Mouse (Mus musculus) intestine, embryonic 14.5 days (tissue): Measurements from ENCODE around the gene Pnpla1. TPM values are rescaled to one million over a fixed set of nuclear protein-coding genes. Genes with fewer than 3 reads are reported as not detected.

ENCODE experiments used
- ATAC-seq: fragments of 200-750 bp; cut with Nextera tagmentation; replicated peaks from 2 replicates; pipeline ENCODE4 v1.8.0; 2017; ENCODE audit warnings: low read depth, moderate number of reproducible peaks, moderate TSS enrichment, moderate library complexity; ENCODE audit not compliant: low FRiP score, low TSS enrichment
- DNase-seq: peaks from one replicate; pipeline ENCODE4 v3.0.0-alpha.2; 2018; ENCODE audit warnings: low spot score
- H3K27ac ChIP-seq: fragments of 300-500 bp; sonication (generic); 2 replicates; pipeline ENCODE4 v1.5.1; 2014; ENCODE audit warnings: low read depth, mild to moderate bottlenecking, control low read depth
- H3K27me3 ChIP-seq: fragments of 300-500 bp; sonication (generic); replicated peaks from 2 replicates; pipeline ENCODE4 v1.6.1; 2014; ENCODE audit warnings: low read length, control low read depth; ENCODE audit not compliant: control insufficient read depth, insufficient read depth
- H3K36me3 ChIP-seq: fragments of 300-500 bp; sonication (generic); 2 replicates; pipeline ENCODE4 v1.6.1; 2014; ENCODE audit warnings: low read length, control low read depth; ENCODE audit not compliant: control insufficient read depth, insufficient read depth
- H3K4me1 ChIP-seq: fragments of 300-500 bp; sonication (generic); replicated peaks from 2 replicates; pipeline ENCODE4 v1.6.1; 2014; ENCODE audit warnings: low read length, control low read depth, mixed read lengths; ENCODE audit not compliant: control insufficient read depth, insufficient read depth
- H3K4me2 ChIP-seq: fragments of 300-500 bp; sonication (generic); 2 replicates; pipeline ENCODE4 v1.6.1; 2014; ENCODE audit warnings: low read length
- H3K4me3 ChIP-seq: fragments of 300-500 bp; sonication (generic); 2 replicates; pipeline ENCODE4 v1.5.1; 2014; ENCODE audit warnings: low read depth, low read length, control low read depth, mixed read lengths
- H3K9ac ChIP-seq: fragments of 300-500 bp; sonication (generic); 2 replicates; pipeline ENCODE4 v1.6.1; 2014; ENCODE audit warnings: mild to moderate bottlenecking, low read length
- H3K9me3 ChIP-seq: fragments of 300-500 bp; sonication (generic); 2 replicates; pipeline ENCODE4 v1.6.1; 2016; ENCODE audit warnings: low read length, control low read depth; ENCODE audit not compliant: control insufficient read depth
- WGBS: fragments of 180-500 bp; shearing (Covaris S2); extraction: QIAGEN DNeasy Blood & Tissue Kit; methylation state at CpG from one replicate; pipeline ENCODE4 v1.1.7; 2014; 5-methylcytosine and 5-hydroxymethylcytosine counted together
- polyA plus RNA-seq: library from polyadenylated mRNA; unstranded; fragments of >200 nt; fragmentation: Nextera tagmentation; extraction: Ambion mirVana; gene quantifications from 2 replicates; pipeline ENCODE4 v1.2.1, GENCODE M21; 2014

Gene Pnpla1
- polyA plus RNA-seq, 1 experiment from 2014 or later: 0.76 TPM

- Histone ChIP-seq H3K27ac (no peak overlapping the region), H3K36me3 (peaks cover 96% of the 10 kb centered on the region), H3K9me3 (no peaks in the 10 kb centered on the region), H3K4me2 (no peak overlapping the region), H3K4me3 (no peak overlapping the region), H3K9ac (no peak overlapping the region), H3K4me1 (no peaks in the 10 kb centered on the region), H3K27me3 (no peaks in the 10 kb centered on the region)
- 85% methylated on average over 2 of the region's 2 CpGs for WGBS
- ATAC-seq (no peak), DNase-seq (no peak)
Measured at GRCm38 (mm10) chr17:28820189-28820588, 38.0 kb upstream of the Pnpla1 start.

GRCm38 (mm10) chr17:28823004-28823745 lies 35.0 kb upstream of the Pnpla1 start:
- H3K9ac ChIP-seq: no peak overlapping the region
- no peaks in the 10 kb centered on the region for H3K4me1 ChIP-seq
- 93% methylated on average over 13 of the region's 13 CpGs for WGBS
- H3K9me3 ChIP-seq: no peaks in the 10 kb centered on the region
- H3K4me2 ChIP-seq: no peak overlapping the region
- no peak overlapping the region for H3K27ac ChIP-seq
- H3K27me3 ChIP-seq: no peaks in the 10 kb centered on the region
- H3K36me3 ChIP-seq: peaks cover 99% of the 10 kb centered on the region
- ATAC-seq (no peak), DNase-seq (no peak)
- H3K4me3 ChIP-seq: no peak overlapping the region

- peaks cover 99% of the 10 kb centered on the region for H3K36me3 ChIP-seq
- H3K27me3 ChIP-seq: no peaks in the 10 kb centered on the region
- DNase-seq: no peak
- no peak overlapping the region for H3K27ac ChIP-seq
- no peaks in the 10 kb centered on the region for H3K4me1 ChIP-seq
- H3K4me3 ChIP-seq: no peak overlapping the region
- ATAC-seq: no peak
- H3K4me2 ChIP-seq: no peak overlapping the region
- H3K9me3 ChIP-seq: no peaks in the 10 kb centered on the region
- WGBS: 88% methylated on average over 11 of the region's 11 CpGs
- no peak overlapping the region for H3K9ac ChIP-seq
Measured at GRCm38 (mm10) chr17:28823749-28824148, 34.5 kb upstream of the Pnpla1 start.

- Histone ChIP-seq H3K9ac (no peak overlapping the region), H3K27me3 (no peaks in the 10 kb centered on the region), H3K4me3 (no peak overlapping the region), H3K4me1 (no peaks in the 10 kb centered on the region), H3K4me2 (no peak overlapping the region), H3K36me3 (peaks cover 100% of the 10 kb centered on the region), H3K9me3 (no peaks in the 10 kb centered on the region), H3K27ac (no peak overlapping the region)
- DNase-seq: no peak
- ATAC-seq: no peak
- WGBS: 76% methylated on average over 6 of the region's 6 CpGs
Measured at GRCm38 (mm10) chr17:28824896-28825295, 33.3 kb upstream of the Pnpla1 start.

GRCm38 (mm10) chr17:28825359-28826041 lies 32.7 kb upstream of the Pnpla1 start:
- Histone ChIP-seq H3K9me3 (no peaks in the 10 kb centered on the region), H3K27me3 (no peaks in the 10 kb centered on the region), H3K9ac (no peak overlapping the region), H3K4me3 (no peak overlapping the region), H3K4me1 (no peaks in the 10 kb centered on the region), H3K36me3 (peaks cover 100% of the 10 kb centered on the region), H3K27ac (no peak overlapping the region), H3K4me2 (no peak overlapping the region)
- ATAC-seq: no peak
- DNase-seq: no peak
- WGBS: 76% methylated on average over 6 of the region's 6 CpGs

- WGBS: 81% methylated on average over 8 of the region's 8 CpGs
Measured at GRCm38 (mm10) chr17:28827665-28828231, 30.5 kb upstream of the Pnpla1 start.

GRCm38 (mm10) chr17:28829120-28829519 lies 29.1 kb upstream of the Pnpla1 start:
- no peaks in the 10 kb centered on the region for H3K27me3 ChIP-seq
- H3K4me2 ChIP-seq: no peak overlapping the region
- H3K9me3 ChIP-seq: no peaks in the 10 kb centered on the region
- peaks cover 100% of the 10 kb centered on the region for H3K36me3 ChIP-seq
- ATAC-seq (no peak), DNase-seq (no peak)
- no peak overlapping the region for H3K9ac ChIP-seq
- no peak overlapping the region for H3K4me3 ChIP-seq
- no peaks in the 10 kb centered on the region for H3K4me1 ChIP-seq
- WGBS: 86% methylated on average over 14 of the region's 14 CpGs
- no peak overlapping the region for H3K27ac ChIP-seq

More at GRCm38 (mm10) chr17:28827665-28828231, 30.5 kb upstream of the Pnpla1 start:
- H3K4me3 ChIP-seq: no peak overlapping the region
- no peaks in the 10 kb centered on the region for H3K27me3 ChIP-seq
- DNase-seq (no peak), ATAC-seq (no peak)
- H3K4me1 ChIP-seq: no peaks in the 10 kb centered on the region
- H3K9me3 ChIP-seq: no peaks in the 10 kb centered on the region
- H3K27ac ChIP-seq: no peak overlapping the region
- H3K36me3 ChIP-seq: peaks cover 100% of the 10 kb centered on the region
- H3K9ac ChIP-seq: no peak overlapping the region
- no peak overlapping the region for H3K4me2 ChIP-seq

- Histone ChIP-seq H3K4me2 (no peak overlapping the region), H3K4me1 (no peaks in the 10 kb centered on the region), H3K9me3 (no peaks in the 10 kb centered on the region), H3K27ac (no peak overlapping the region), H3K36me3 (peaks cover 96% of the 10 kb centered on the region), H3K9ac (no peak overlapping the region), H3K4me3 (no peak overlapping the region), H3K27me3 (no peaks in the 10 kb centered on the region)
- ATAC-seq (no peak), DNase-seq (no peak)
- 72% methylated on average over 8 of the region's 8 CpGs for WGBS
Measured at GRCm38 (mm10) chr17:28831065-28831464, 27.1 kb upstream of the Pnpla1 start.
